Mouse (Mus musculus) liver, postnatal 0 days (tissue): Measurements from ENCODE around the gene Fbxw7.

Experiments used
- CTCF ChIP-seq: sonication (generic); IDR thresholded peaks from 2 replicates; pipeline ENCODE4 v1.5.1; 2016; ENCODE audit warnings: antibody characterized with exemption, low read depth
- EP300 ChIP-seq: IDR thresholded peaks from 2 replicates; pipeline ENCODE4 v1.6.1; 2016; ENCODE audit warnings: antibody characterized with exemption, low read depth, mild to moderate bottlenecking

GRCm38 (mm10) chr3:84841271-84841670 is 26.2 kb downstream of the Fbxw7 start:
- TF ChIP-seq CTCF (no peak), EP300 (no peak)
